Mouse (Mus musculus) embryonic facial prominence, embryonic 11.5 days (tissue): ENCODE measurements around the gene Aoc1. TPM values are rescaled to one million over a fixed set of nuclear protein-coding genes. Genes with fewer than 3 reads are reported as not detected.

Source experiments
- ATAC-seq: fragments of 200-750 bp; cut with Nextera tagmentation; replicated peaks from 2 replicates; pipeline ENCODE4 v1.8.0; 2017; ENCODE audit warnings: low read depth; ENCODE audit not compliant: insufficient number of reproducible peaks, low FRiP score, low TSS enrichment
- DNase-seq: peaks from one replicate; pipeline ENCODE4 v3.0.0-alpha.2; 2015; ENCODE audit warnings: low spot score
- H3K27ac ChIP-seq: fragments of 300-500 bp; sonication (generic); replicated peaks from 2 replicates; pipeline ENCODE4 v1.5.1; 2014; ENCODE audit warnings: mild to moderate bottlenecking, low read depth, low read length, control low read depth
- H3K27me3 ChIP-seq: fragments of 300-500 bp; sonication (generic); 2 replicates; pipeline ENCODE4 v1.6.1; 2014; ENCODE audit warnings: mild to moderate bottlenecking, low read length, moderate library complexity, mixed read lengths; ENCODE audit not compliant: control insufficient read depth, insufficient read depth
- H3K36me3 ChIP-seq: fragments of 300-500 bp; sonication (generic); replicated peaks from 2 replicates; pipeline ENCODE4 v1.6.1; 2014; ENCODE audit warnings: low read depth, mild to moderate bottlenecking, low read length, moderate library complexity, mixed read lengths; ENCODE audit not compliant: control insufficient read depth, insufficient read depth
- H3K4me1 ChIP-seq: fragments of 300-500 bp; sonication (generic); 2 replicates; pipeline ENCODE4 v1.6.1; 2014; ENCODE audit warnings: low read length, mixed read lengths; ENCODE audit not compliant: control insufficient read depth, insufficient read depth
- H3K4me2 ChIP-seq: fragments of 300-500 bp; sonication (generic); 2 replicates; pipeline ENCODE4 v1.6.1; 2014; ENCODE audit warnings: low read depth, mild to moderate bottlenecking, control low read depth, low read length, moderate library complexity
- H3K4me3 ChIP-seq: fragments of 300-500 bp; sonication (generic); 2 replicates; pipeline ENCODE4 v1.5.1; 2014; ENCODE audit warnings: low read depth, low read length, control low read depth
- H3K9ac ChIP-seq: fragments of 300-500 bp; sonication (generic); replicated peaks from 2 replicates; pipeline ENCODE4 v1.6.1; 2014; ENCODE audit warnings: mild to moderate bottlenecking, control low read depth, low read length
- H3K9me3 ChIP-seq: fragments of 300-500 bp; sonication (generic); replicated peaks from 2 replicates; pipeline ENCODE4 v1.6.1; 2016; ENCODE audit warnings: mild to moderate bottlenecking, low read length, inconsistent platforms, mixed read lengths; ENCODE audit not compliant: control insufficient read depth
- WGBS: fragments of 180-500 bp; shearing (Covaris S2); extraction: QIAGEN DNeasy Blood & Tissue Kit; methylation state at CpG from one replicate; pipeline ENCODE4 v1.1.7; 2014; 5-methylcytosine and 5-hydroxymethylcytosine counted together
- polyA plus RNA-seq: library from polyadenylated mRNA; unstranded; fragments of >200 nt; fragmentation: Nextera tagmentation; extraction: Ambion mirVana; gene quantifications from 2 replicates; pipeline ENCODE4 v1.2.1, GENCODE M21; 2014

The Aoc1 gene
- polyA plus RNA-seq, 1 experiment from 2014 or later = not detected

- no peak for DNase-seq
- H3K4me3 ChIP-seq = no peak overlapping the region
- ATAC-seq = no peak
- no peak overlapping the region for H3K4me2 ChIP-seq
- no peaks in the 10 kb centered on the region for H3K9me3 ChIP-seq
- H3K4me1 ChIP-seq = peaks cover 4% of the 10 kb centered on the region
- H3K27ac ChIP-seq = no peak overlapping the region
- peaks cover 4% of the 10 kb centered on the region for H3K36me3 ChIP-seq
- WGBS = 87% methylated on average over 5 of the region's 5 CpGs
- no peak overlapping the region for H3K9ac ChIP-seq
- no peaks in the 10 kb centered on the region for H3K27me3 ChIP-seq
Observed at GRCm38 (mm10) chr6:48835241-48835640, 37.5 kb upstream of the Aoc1 start.

GRCm38 (mm10) chr6:48836146-48836545, 36.5 kb upstream of the Aoc1 start:
- Histone ChIP-seq H3K4me2 (no peak overlapping the region), H3K36me3 (peaks cover 4% of the 10 kb centered on the region), H3K27ac (no peak overlapping the region), H3K9me3 (no peaks in the 10 kb centered on the region), H3K4me1 (peaks cover 4% of the 10 kb centered on the region), H3K27me3 (no peaks in the 10 kb centered on the region), H3K9ac (no peak overlapping the region), H3K4me3 (no peak overlapping the region)
- ATAC-seq (no peak), DNase-seq (no peak)
- WGBS = 87% methylated on average over 5 of the region's 5 CpGs

GRCm38 (mm10) chr6:48837516-48837915, 35.2 kb upstream of the Aoc1 start:
- DNase-seq (no peak), ATAC-seq (no peak)
- no peaks in the 10 kb centered on the region for H3K9me3 ChIP-seq
- H3K27me3 ChIP-seq = no peaks in the 10 kb centered on the region
- no peak overlapping the region for H3K9ac ChIP-seq
- H3K27ac ChIP-seq = no peak overlapping the region
- peaks cover 6% of the 10 kb centered on the region for H3K4me1 ChIP-seq
- WGBS = 77% methylated on average over 7 of the region's 7 CpGs
- H3K4me3 ChIP-seq = no peak overlapping the region
- H3K4me2 ChIP-seq = no peak overlapping the region
- peaks cover 4% of the 10 kb centered on the region for H3K36me3 ChIP-seq

GRCm38 (mm10) chr6:48838321-48839080, 34.2 kb upstream of the Aoc1 start:
- ATAC-seq (no peak), DNase-seq (no peak)
- H3K4me2 ChIP-seq = no peak overlapping the region
- 86% methylated on average over 6 of the region's 6 CpGs for WGBS
- no peak overlapping the region for H3K27ac ChIP-seq
- no peak overlapping the region for H3K9ac ChIP-seq
- no peaks in the 10 kb centered on the region for H3K27me3 ChIP-seq
- no peaks in the 10 kb centered on the region for H3K36me3 ChIP-seq
- peaks cover 6% of the 10 kb centered on the region for H3K4me1 ChIP-seq
- no peaks in the 10 kb centered on the region for H3K9me3 ChIP-seq
- no peak overlapping the region for H3K4me3 ChIP-seq

- DNase-seq = peak; percentile 23
- 36% methylated on average over 7 of the region's 7 CpGs for WGBS
- H3K9me3 ChIP-seq = no peaks in the 10 kb centered on the region
- 0 out of 2 replicates have a peak, but pooled peaks have one; percentile 6 for ATAC-seq
- peak within 1 kb of the TSS; percentile 32 for H3K4me3 ChIP-seq
- peaks cover 6% of the 10 kb centered on the region for H3K4me1 ChIP-seq
- no peaks in the 10 kb centered on the region for H3K27me3 ChIP-seq
- peak within 1 kb of the TSS; percentile 44; the same call in 1 of the 2 replicates for H3K27ac ChIP-seq
- peak within 1 kb of the TSS; percentile 48 for H3K4me2 ChIP-seq
- H3K9ac ChIP-seq = peak within 1 kb of the TSS; percentile 44
- no peaks in the 10 kb centered on the region for H3K36me3 ChIP-seq
Observed at GRCm38 (mm10) chr6:48840371-48840969, 32.2 kb upstream of the Aoc1 start, which contains the start of gene Tmem176a. Gene Tmem176a, plus strand, starts transcription at chr6:48840919.

GRCm38 (mm10) chr6:48840973-48841625, 31.6 kb upstream of the Aoc1 start, which contains the start of gene Tmem176b:
Gene Tmem176b, minus strand, starts transcription at chr6:48841496.
- H3K9me3 ChIP-seq = no peaks in the 10 kb centered on the region
- H3K4me3 ChIP-seq = peak within 1 kb of the TSS; percentile 32
- peak within 1 kb of the TSS; percentile 44; the same call in 1 of the 2 replicates for H3K27ac ChIP-seq
- ATAC-seq (peak; percentile 90), DNase-seq (peak; percentile 85)
- peaks cover 6% of the 10 kb centered on the region for H3K4me1 ChIP-seq
- H3K4me2 ChIP-seq = peak within 1 kb of the TSS; percentile 48
- peak within 1 kb of the TSS; percentile 44 for H3K9ac ChIP-seq
- 12% methylated on average over 6 of the region's 6 CpGs for WGBS
- H3K36me3 ChIP-seq = no peaks in the 10 kb centered on the region
- no peaks in the 10 kb centered on the region for H3K27me3 ChIP-seq

GRCm38 (mm10) chr6:48842111-48842842, 30.4 kb upstream of the Aoc1 start:
- Histone ChIP-seq H3K4me3 (no peak overlapping the region), H3K4me2 (no peak overlapping the region; the same call in 1 of the 2 replicates), H3K36me3 (no peaks in the 10 kb centered on the region), H3K27ac (no peak overlapping the region), H3K9me3 (no peaks in the 10 kb centered on the region), H3K4me1 (peaks cover 6% of the 10 kb centered on the region), H3K27me3 (no peaks in the 10 kb centered on the region), H3K9ac (no peak overlapping the region)
- DNase-seq (no peak), ATAC-seq (no peak)
- WGBS = 68% methylated on average over 11 of the region's 11 CpGs
